Mouse (Mus musculus) small intestine, adult 2 months (tissue): ENCODE results near the gene Trafd1.

Experiments used
- CTCF ChIP-seq: fragments of 200-500 bp; IDR thresholded peaks from 2 replicates; pipeline ENCODE4 v1.5.1; 2012; ENCODE audit warnings: low read depth, mild to moderate bottlenecking, control low read depth, inconsistent platforms, low read length, moderate library complexity, mixed read lengths; ENCODE audit not compliant: insufficient replicate concordance, insufficient read length; ENCODE audit errors: extremely low read depth
- POLR2A ChIP-seq: fragments of 200-500 bp; IDR thresholded peaks from 2 replicates; pipeline ENCODE4 v1.6.1; 2012; ENCODE audit warnings: low read depth, mild to moderate bottlenecking, control low read depth, inconsistent platforms, low read length, moderate library complexity

DNA sequence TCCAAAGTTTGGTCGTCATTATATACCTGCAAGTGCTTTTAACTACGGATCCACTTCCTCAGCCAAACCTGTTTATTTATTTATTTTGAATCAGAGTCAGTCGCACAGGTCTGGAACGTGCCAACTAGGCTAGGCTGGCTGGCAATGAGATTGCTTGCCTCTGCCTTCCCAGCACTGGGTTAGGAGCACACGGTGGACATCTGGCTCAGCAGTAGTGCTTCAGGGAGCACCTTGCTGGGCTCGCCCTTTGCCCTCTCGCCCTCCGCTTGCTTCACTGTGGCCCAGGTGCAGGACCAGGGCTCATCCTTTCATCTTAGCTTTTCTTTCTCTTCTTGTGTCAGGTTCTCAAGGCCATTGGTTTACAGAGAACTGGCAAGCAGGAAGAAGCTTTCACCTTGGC is 22.4 kb upstream of the Trafd1 start:
- TF ChIP-seq CTCF = no peak
- no peak for TF ChIP-seq POLR2A
